Mouse (Mus musculus) limb, embryonic 15.5 days (tissue): ENCODE measurements at regions not wholly inside any gene's neighbourhood (a gene's known extent, or its start where the extent isn't known, plus 50 kb on each side); places are given as distances from the start of the nearest gene placed in this dataset.

Experiments
- ATAC-seq: fragments of 200-750 bp; cut with Nextera tagmentation; 2 replicates; pipeline ENCODE4 v1.8.0; 2017; ENCODE audit warnings: low read depth, moderate TSS enrichment; ENCODE audit not compliant: insufficient number of reproducible peaks, low FRiP score, low TSS enrichment
- H3K27ac ChIP-seq: fragments of 300-500 bp; sonication (generic); 2 replicates; pipeline ENCODE4 v1.5.1; 2015; ENCODE audit warnings: moderate library complexity, mild to moderate bottlenecking, inconsistent platforms
- H3K27me3 ChIP-seq: fragments of 300-500 bp; sonication (generic); 2 replicates; pipeline ENCODE4 v1.6.1; 2015; ENCODE audit warnings: inconsistent platforms
- H3K36me3 ChIP-seq: fragments of 300-500 bp; sonication (generic); 2 replicates; pipeline ENCODE4 v1.6.1; 2015; ENCODE audit warnings: inconsistent platforms
- H3K4me1 ChIP-seq: fragments of 300-500 bp; sonication (generic); 2 replicates; pipeline ENCODE4 v1.6.1; 2015; ENCODE audit warnings: inconsistent platforms
- H3K4me2 ChIP-seq: fragments of 300-500 bp; sonication (generic); 2 replicates; pipeline ENCODE4 v1.6.1; 2015; ENCODE audit warnings: mild to moderate bottlenecking, inconsistent platforms
- H3K4me3 ChIP-seq: fragments of 300-500 bp; sonication (generic); 2 replicates; pipeline ENCODE4 v1.5.1; 2015; ENCODE audit warnings: mild to moderate bottlenecking, inconsistent platforms
- H3K9ac ChIP-seq: fragments of 300-500 bp; sonication (generic); 2 replicates; pipeline ENCODE4 v1.6.1; 2015; ENCODE audit warnings: inconsistent platforms
- H3K9me3 ChIP-seq: fragments of 300-500 bp; sonication (generic); 2 replicates; pipeline ENCODE4 v1.6.1; 2016; ENCODE audit warnings: inconsistent platforms
- WGBS: fragments of 180-500 bp; shearing (Covaris S2); methylation state at CpG from one replicate; pipeline ENCODE4 v1.1.7; 2015; 5-methylcytosine and 5-hydroxymethylcytosine counted together

DNA sequence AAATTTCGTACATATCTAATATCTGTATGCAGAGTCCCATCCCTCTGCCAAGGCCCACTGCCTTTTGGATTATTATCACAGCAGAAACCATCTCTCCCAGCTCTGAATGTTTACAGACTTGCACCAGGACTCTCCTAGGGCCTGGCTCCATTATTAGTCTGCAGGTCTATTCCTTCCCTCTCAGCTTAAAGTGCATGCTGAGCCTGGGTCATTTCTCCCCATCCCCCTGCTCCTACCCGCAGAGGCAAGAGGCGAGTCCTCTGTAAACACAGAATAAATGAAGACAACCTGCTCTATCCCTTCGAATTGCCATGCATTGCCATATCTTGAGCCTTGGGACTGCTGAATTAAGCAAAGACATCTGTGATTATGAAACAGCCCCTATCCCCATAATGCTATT lies 362.6 kb upstream of the Cdh11 start:
- ATAC-seq = no peak
- H3K27ac ChIP-seq = peak overlapping the region; percentile 38; the same call in 1 of the 2 replicates
- WGBS = 48% methylated on average over 4 of the region's 4 CpGs
- no peaks in the 10 kb centered on the region for H3K36me3 ChIP-seq
- H3K9ac ChIP-seq = no peak overlapping the region
- no peak overlapping the region for H3K4me3 ChIP-seq
- H3K27me3 ChIP-seq = no peaks in the 10 kb centered on the region
- H3K9me3 ChIP-seq = no peaks in the 10 kb centered on the region
- no peak overlapping the region for H3K4me2 ChIP-seq
- peaks cover 8% of the 10 kb centered on the region for H3K4me1 ChIP-seq

DNA sequence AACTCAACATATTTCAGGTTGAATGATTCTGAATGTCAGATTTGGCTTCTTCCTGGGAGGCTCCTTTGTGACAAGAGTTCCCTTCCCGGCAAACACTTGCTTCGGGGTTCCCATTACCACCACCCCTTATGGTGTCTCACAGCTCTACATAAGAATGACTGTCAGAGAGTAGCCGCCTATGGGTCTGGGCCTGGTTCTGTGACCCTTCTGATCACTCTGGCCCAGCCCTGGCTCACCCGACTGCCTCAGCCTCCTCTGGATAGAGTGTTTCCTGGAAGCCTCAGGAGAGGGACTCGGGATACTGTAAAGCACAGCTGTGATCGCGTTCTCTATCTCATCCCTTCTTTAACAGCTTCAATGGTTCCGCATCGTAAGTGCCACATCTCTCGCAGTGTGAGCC lies 363.0 kb upstream of the Cdh11 start:
- Histone ChIP-seq H3K36me3 (no peaks in the 10 kb centered on the region), H3K4me1 (peaks cover 8% of the 10 kb centered on the region), H3K4me2 (no peak overlapping the region), H3K9ac (no peak overlapping the region), H3K27ac (no peak overlapping the region), H3K9me3 (no peaks in the 10 kb centered on the region), H3K27me3 (no peaks in the 10 kb centered on the region), H3K4me3 (no peak overlapping the region)
- WGBS = 60% methylated on average over 10 of the region's 10 CpGs
- no peak for ATAC-seq

DNA sequence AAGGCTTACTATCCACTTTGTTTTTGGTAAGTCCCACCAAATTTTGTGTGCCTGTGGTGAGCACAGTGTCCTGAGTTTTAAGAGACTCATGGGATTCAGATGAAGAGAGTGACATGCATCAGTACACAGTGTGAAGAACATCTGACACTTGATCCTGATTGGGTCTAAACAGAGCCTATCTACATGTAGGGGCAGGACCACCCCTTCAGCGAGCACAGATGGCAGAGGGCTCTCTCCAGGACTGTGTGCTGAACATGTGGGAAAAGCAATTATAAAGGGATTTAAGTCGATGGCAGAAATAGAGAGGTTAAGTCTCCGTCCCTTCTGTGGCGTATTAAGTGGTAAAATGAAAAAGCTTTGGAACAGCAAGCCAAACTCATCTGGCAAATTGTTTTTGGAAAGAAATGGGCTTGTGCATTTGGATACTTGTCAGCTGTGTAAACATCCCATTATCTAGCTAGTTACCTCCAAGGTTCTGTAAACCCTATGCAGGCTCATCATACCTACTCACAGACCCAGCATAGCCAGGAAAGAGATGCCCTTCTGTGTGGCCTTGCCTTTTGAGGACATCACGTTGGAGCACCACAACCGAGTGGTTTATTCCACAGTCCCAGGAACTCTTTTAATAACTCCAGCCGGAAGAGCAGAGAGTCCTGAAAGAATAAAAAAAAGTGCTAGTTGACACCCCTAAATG lies 381.3 kb upstream of the Cdh11 start:
- Histone ChIP-seq H3K4me3 (no peak overlapping the region), H3K9ac (no peak overlapping the region), H3K9me3 (no peaks in the 10 kb centered on the region), H3K4me1 (peaks cover 4% of the 10 kb centered on the region; the same call in 1 of the 2 replicates), H3K27ac (no peak overlapping the region), H3K36me3 (no peaks in the 10 kb centered on the region), H3K27me3 (no peaks in the 10 kb centered on the region), H3K4me2 (no peak overlapping the region)
- ATAC-seq = peak; percentile 67; the same call in 1 of the 2 replicates
- WGBS = 36% methylated on average over 7 of the region's 7 CpGs

DNA sequence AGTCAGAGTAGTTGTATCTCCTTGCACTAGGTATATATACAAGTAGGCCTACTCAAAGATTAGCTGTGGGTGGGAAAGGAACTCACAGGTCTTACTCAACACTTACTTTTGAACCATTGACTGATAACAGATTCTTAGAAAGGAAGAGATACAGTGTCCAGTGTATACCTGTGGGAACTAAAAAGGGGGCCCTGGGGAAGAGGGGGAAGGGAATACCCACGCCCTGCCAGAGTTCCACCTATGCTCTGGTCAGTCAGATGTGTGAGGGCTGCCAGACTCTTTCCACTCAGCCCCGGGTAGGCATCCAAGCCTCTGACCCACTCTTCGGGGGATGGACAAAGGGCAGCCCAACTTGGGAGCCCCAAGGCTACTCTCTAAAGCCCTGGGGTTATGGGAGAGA lies 387.9 kb upstream of the Cdh11 start:
- no peak overlapping the region for H3K9ac ChIP-seq
- WGBS = 84% methylated on average over 3 of the region's 3 CpGs
- ATAC-seq = no peak
- H3K4me1 ChIP-seq = no peaks in the 10 kb centered on the region
- H3K36me3 ChIP-seq = no peaks in the 10 kb centered on the region
- H3K27me3 ChIP-seq = no peaks in the 10 kb centered on the region
- H3K27ac ChIP-seq = no peak overlapping the region
- H3K4me3 ChIP-seq = no peak overlapping the region
- no peak overlapping the region for H3K4me2 ChIP-seq
- no peaks in the 10 kb centered on the region for H3K9me3 ChIP-seq

DNA sequence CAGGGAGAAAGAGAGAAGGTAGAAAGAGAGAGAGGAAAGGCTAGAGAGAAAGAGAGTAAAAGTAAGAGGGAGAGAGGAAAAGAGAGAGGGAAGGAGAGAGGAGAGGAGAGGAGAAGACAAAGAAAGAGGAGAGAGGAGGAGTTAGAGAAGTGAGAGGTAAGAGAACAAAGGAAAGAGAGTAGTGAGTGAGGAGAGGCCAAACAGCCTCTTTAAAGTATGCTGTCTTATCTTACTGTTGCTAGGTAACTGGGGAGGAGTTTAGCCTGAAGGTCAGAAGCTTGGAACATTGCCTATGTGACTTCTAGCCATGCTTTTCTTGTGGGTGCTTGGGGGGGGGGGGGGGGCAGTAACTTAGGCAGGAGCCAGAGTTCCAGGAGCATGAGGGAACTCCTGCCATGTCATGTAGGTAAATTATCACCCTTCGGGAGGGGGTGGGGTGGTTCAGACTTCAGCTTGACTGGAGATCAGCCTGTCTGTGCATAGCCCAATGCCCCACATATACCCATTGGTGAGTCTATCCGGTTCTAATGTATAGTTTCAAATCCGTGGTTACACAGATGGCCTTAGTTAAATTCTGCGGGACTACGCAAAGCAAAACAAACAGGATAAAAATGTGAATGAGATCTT lies 388.5 kb upstream of the Cdh11 start:
- H3K4me3 ChIP-seq = no peak overlapping the region
- H3K27me3 ChIP-seq = no peaks in the 10 kb centered on the region
- no peaks in the 10 kb centered on the region for H3K9me3 ChIP-seq
- H3K9ac ChIP-seq = no peak overlapping the region
- no peak overlapping the region for H3K4me2 ChIP-seq
- H3K4me1 ChIP-seq = no peaks in the 10 kb centered on the region
- H3K36me3 ChIP-seq = no peaks in the 10 kb centered on the region
- no peak for ATAC-seq
- 64% methylated on average over 5 of the region's 5 CpGs for WGBS
- no peak overlapping the region for H3K27ac ChIP-seq

DNA sequence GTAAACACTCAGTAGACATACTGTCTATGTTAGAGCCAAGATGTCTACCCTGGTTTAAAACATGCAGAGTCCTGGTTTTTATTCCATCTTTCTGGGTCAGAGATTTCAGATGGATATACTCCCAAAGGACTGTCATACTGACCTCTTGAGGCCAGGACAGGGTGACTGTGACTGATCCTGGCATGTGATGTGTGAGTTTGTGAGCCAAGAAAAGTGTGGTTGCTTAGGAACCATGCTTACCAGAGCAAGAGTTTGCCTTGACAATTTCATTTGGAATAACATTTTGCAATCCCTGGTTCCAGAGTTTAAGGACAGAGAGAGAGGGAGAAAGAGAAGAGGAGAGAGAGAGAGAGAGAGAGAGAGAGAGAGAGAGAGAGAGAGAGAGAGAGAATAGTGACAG lies 395.2 kb upstream of the Cdh11 start:
- Histone ChIP-seq H3K9ac (no peak overlapping the region), H3K36me3 (no peaks in the 10 kb centered on the region), H3K27ac (no peak overlapping the region), H3K4me3 (no peak overlapping the region), H3K4me1 (no peaks in the 10 kb centered on the region), H3K27me3 (no peaks in the 10 kb centered on the region), H3K9me3 (no peaks in the 10 kb centered on the region), H3K4me2 (no peak overlapping the region)
- ATAC-seq = no peak

DNA sequence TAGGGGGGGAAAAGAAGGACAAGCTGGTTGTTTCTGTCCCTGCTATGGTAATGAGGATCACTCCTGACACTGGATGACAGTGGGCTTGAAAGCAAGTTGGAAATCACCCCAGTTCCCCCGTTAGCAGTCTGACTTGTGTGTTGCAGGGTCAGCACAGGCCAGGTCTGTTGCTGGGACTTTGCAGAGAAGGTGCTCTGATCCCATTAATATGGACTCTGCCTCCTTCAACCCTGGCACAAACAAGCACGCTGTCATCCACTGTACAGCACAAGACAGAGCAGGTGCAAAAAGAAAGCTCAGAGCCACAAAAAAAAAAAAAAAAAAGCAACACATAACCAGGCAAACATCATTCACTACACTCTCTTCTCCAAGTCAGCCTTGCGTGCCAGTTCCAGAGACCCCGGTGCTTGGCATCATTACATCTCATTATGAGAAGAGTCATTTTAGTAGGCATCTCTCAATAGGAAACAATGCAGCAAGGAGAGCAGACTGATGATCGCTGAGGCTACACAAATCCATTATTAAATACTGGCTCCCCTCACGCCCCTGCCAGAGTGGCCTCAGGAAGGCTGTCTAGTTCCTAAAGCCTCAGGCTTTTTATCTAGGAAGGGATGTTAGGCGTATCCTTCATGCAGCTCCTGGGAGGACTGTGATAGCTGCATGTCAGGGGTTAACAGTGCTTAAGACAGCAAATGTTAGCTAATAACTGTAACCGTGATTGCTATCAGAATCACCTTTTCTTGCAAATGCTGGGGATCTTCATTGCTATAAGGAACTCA lies 403.5 kb upstream of the Cdh11 start:
- H3K9me3 ChIP-seq = no peaks in the 10 kb centered on the region
- WGBS = 72% methylated on average over 8 of the region's 8 CpGs
- no peaks in the 10 kb centered on the region for H3K36me3 ChIP-seq
- H3K4me2 ChIP-seq = no peak overlapping the region
- no peak overlapping the region for H3K27ac ChIP-seq
- no peak overlapping the region for H3K9ac ChIP-seq
- H3K27me3 ChIP-seq = no peaks in the 10 kb centered on the region
- no peak for ATAC-seq
- H3K4me1 ChIP-seq = no peaks in the 10 kb centered on the region
- H3K4me3 ChIP-seq = no peak overlapping the region

DNA sequence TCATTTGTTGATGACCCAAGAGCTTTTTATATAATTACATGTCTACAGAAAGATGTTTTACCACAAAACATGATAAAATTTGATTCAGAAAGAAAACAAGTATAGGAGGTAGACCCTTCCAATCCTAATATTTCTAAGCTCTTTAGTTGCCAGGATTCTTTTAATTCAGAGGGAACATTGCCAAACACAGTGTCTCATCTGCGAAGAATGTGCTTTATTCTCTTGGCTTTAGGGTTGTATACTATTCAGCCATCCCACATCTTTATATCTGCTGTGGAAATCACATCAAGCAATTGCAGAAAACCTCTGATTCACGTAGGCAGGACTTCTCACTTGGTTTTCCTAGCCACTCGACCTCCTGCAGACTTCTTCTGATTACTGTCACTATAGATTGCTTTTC lies 412.8 kb upstream of the Cdh11 start:
- no peak overlapping the region for H3K4me2 ChIP-seq
- WGBS = 68% methylated on average over 3 of the region's 3 CpGs
- peaks cover 12% of the 10 kb centered on the region; the same call in 1 of the 2 replicates for H3K4me1 ChIP-seq
- no peak overlapping the region for H3K27ac ChIP-seq
- H3K36me3 ChIP-seq = no peaks in the 10 kb centered on the region
- H3K9me3 ChIP-seq = no peaks in the 10 kb centered on the region
- H3K27me3 ChIP-seq = no peaks in the 10 kb centered on the region
- no peak overlapping the region for H3K4me3 ChIP-seq
- no peak for ATAC-seq
- H3K9ac ChIP-seq = no peak overlapping the region

DNA sequence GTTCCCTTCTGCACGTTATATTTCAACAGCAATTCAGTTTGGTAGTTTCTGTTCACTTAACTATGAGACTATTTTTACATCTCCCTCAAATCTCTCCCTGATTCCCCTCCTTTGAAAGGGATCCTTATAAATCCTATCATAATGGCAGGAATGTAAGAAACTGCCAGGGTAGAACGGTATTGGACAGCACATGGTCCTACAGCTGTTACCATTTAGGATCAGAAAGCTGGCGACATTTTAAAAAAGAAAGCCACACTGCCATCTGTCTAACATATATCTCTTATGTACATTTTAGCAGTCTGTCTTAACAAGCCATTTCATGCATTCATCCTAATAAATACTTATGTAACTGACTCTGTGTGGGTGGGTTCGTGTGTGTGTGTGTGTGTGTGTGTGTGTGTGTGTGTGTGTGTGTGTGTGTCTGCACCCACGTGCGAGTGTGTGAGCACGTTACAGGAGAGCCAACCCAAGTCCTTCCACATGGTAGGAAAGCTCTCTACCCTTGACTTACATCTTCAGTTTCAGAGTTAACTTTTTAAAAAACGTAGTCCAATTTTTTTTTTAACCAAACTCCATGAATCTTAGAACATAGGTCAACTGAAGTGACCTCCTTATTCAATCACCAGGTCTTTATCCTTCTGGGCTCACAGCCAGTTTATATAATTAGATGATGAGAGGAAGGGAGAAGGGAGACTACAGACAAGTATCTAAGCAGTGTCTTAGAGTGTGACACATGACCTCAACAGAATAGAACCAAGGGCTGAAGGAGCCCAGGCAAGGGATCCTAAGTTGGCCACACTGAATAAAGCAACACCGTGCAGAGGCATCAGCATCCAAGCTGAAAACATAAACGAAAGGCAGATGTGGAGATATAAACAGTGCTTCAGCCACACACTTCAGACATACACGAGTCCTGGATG lies 414.5 kb upstream of the Cdh11 start:
- Histone ChIP-seq H3K4me3 (no peak overlapping the region), H3K27ac (peak overlapping the region; percentile 71; the same call in 1 of the 2 replicates), H3K9me3 (no peaks in the 10 kb centered on the region), H3K36me3 (no peaks in the 10 kb centered on the region), H3K4me2 (no peak overlapping the region), H3K4me1 (peaks cover 11% of the 10 kb centered on the region; the same call in 1 of the 2 replicates), H3K27me3 (no peaks in the 10 kb centered on the region), H3K9ac (no peak overlapping the region)
- 34% methylated on average over 11 of the region's 11 CpGs for WGBS
- peak; percentile 74 for ATAC-seq

DNA sequence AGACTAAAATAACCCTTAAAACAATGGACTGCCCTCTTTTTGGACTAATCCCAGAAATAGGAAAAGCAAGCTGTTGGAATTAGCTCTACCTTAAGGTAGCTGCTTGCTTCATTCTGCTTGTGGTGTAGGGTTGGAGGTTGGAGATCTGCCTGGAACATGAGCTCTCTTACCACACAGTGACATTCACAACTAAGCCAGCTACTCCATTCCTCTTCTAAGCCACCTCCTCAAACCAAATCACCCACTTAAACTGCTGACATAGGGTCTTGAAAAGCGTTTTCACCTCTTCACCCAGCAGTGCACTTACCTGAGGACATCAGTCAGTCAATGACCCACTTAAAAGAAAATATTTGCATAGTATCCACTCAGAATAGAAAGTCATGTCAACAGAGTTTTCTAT lies 418.3 kb upstream of the Cdh11 start:
- no peak for ATAC-seq
- WGBS = 67% methylated on average over 1 of the region's 1 CpGs
- no peak overlapping the region for H3K4me2 ChIP-seq

DNA sequence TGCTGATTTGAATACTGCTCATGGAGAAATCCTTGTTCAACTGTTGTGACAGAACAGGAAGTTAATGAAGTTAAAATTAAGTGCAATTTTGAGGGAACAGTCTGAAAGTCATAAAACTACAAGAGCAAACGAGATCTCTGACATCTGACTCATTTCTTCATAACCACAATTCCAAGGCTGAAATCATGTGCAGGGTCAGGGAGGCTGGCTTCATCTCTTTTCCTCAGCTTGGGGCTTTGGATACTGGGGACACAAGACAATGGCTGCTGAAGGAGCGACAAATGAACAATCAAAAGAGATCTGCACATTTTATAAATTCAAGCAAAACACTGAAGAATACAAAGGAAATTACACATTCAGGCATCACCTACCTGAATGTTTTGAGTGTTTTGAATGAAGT lies 429.2 kb upstream of the Cdh11 start:
- no peak overlapping the region for H3K4me2 ChIP-seq
- no peaks in the 10 kb centered on the region for H3K36me3 ChIP-seq
- H3K9me3 ChIP-seq = no peaks in the 10 kb centered on the region
- no peak overlapping the region for H3K9ac ChIP-seq
- no peaks in the 10 kb centered on the region for H3K27me3 ChIP-seq
- WGBS = 65% methylated on average over 2 of the region's 2 CpGs
- no peak overlapping the region for H3K27ac ChIP-seq
- ATAC-seq = no peak
- no peaks in the 10 kb centered on the region for H3K4me1 ChIP-seq
- no peak overlapping the region for H3K4me3 ChIP-seq

More for the DNA sequence above, 418.3 kb upstream of the Cdh11 start:
- Histone ChIP-seq H3K36me3 (no peaks in the 10 kb centered on the region), H3K9ac (no peak overlapping the region), H3K9me3 (no peaks in the 10 kb centered on the region), H3K27ac (no peak overlapping the region), H3K4me1 (peaks cover 5% of the 10 kb centered on the region; the same call in 1 of the 2 replicates), H3K4me3 (no peak overlapping the region), H3K27me3 (no peaks in the 10 kb centered on the region)
